Mouse (Mus musculus) lung, embryonic 15.5 days (tissue): ENCODE measurements around the gene Gm38655. TPM values are rescaled to one million over a fixed set of nuclear protein-coding genes. Genes with fewer than 3 reads are reported as not detected.

Experiments used
- ATAC-seq: fragments of 200-750 bp; cut with Nextera tagmentation; 2 replicates; pipeline ENCODE4 v1.8.0; 2017; ENCODE audit warnings: moderate number of reproducible peaks, borderline replicate concordance; ENCODE audit not compliant: low FRiP score, low TSS enrichment; ENCODE audit errors: extremely low read depth
- H3K27ac ChIP-seq: fragments of 300-500 bp; sonication (generic); 2 replicates; pipeline ENCODE4 v1.5.1; 2015; ENCODE audit warnings: moderate library complexity, mild to moderate bottlenecking, inconsistent platforms
- H3K27me3 ChIP-seq: fragments of 300-500 bp; sonication (generic); 2 replicates; pipeline ENCODE4 v1.6.1; 2015; ENCODE audit warnings: inconsistent platforms
- H3K36me3 ChIP-seq: fragments of 300-500 bp; sonication (generic); 2 replicates; pipeline ENCODE4 v1.6.1; 2015; ENCODE audit warnings: inconsistent platforms
- H3K4me1 ChIP-seq: fragments of 300-500 bp; sonication (generic); 2 replicates; pipeline ENCODE4 v1.6.1; 2015; ENCODE audit warnings: inconsistent platforms
- H3K4me2 ChIP-seq: fragments of 300-500 bp; sonication (generic); 2 replicates; pipeline ENCODE4 v1.6.1; 2015; ENCODE audit warnings: inconsistent platforms, mild to moderate bottlenecking, moderate library complexity
- H3K4me3 ChIP-seq: fragments of 300-500 bp; sonication (generic); 2 replicates; pipeline ENCODE4 v1.5.1; 2015; ENCODE audit warnings: mild to moderate bottlenecking, inconsistent platforms
- H3K9ac ChIP-seq: fragments of 300-500 bp; sonication (generic); 2 replicates; pipeline ENCODE4 v1.6.1; 2015; ENCODE audit warnings: inconsistent platforms
- H3K9me3 ChIP-seq: fragments of 300-500 bp; sonication (generic); 2 replicates; pipeline ENCODE4 v1.6.1; 2016; ENCODE audit warnings: inconsistent platforms
- WGBS: fragments of 180-500 bp; shearing (Covaris S2); methylation state at CpG from one replicate; pipeline ENCODE4 v1.1.7; 2015; 5-methylcytosine and 5-hydroxymethylcytosine counted together
- polyA plus RNA-seq: library from polyadenylated mRNA; unstranded; fragments of >200 nt; fragmentation: Nextera tagmentation; extraction: Ambion mirVana; gene quantifications from 2 replicates; pipeline ENCODE4 v1.2.1, GENCODE M21; 2015

Gm38655 gene
- polyA plus RNA-seq, 1 experiment from 2014 or later = 10.3 TPM

DNA sequence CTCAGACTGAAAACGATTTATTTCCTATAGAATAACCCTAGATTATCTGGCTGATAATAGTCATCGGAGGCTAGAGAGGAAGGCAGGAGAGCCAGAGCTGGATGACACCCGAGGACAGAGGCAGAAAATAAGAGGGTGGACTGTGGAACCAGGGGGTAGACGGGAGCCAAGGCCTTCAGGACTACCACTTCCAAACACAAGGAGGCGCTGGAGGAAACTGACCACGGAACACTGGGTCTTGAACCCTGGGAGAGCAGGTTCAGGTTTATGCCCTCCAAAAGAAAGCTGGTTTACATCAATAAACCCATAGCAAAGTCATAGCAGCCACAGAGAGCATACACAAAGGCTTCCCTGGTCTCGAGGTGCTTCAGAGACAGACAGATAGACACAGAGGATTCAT is 51.3 kb downstream of the Gm38655 start:
- H3K27me3 ChIP-seq = no peaks in the 10 kb centered on the region
- no peaks in the 10 kb centered on the region for H3K4me1 ChIP-seq
- H3K27ac ChIP-seq = no peak overlapping the region
- H3K9me3 ChIP-seq = no peaks in the 10 kb centered on the region
- no peak overlapping the region for H3K4me3 ChIP-seq
- no peak overlapping the region for H3K9ac ChIP-seq
- 23% methylated on average over 7 of the region's 7 CpGs for WGBS
- no peak for ATAC-seq
- no peak overlapping the region for H3K4me2 ChIP-seq
- H3K36me3 ChIP-seq = no peaks in the 10 kb centered on the region

Other genes with a start within 250 kb of the Gm38655 start
- 24.0 and 27.6 TPM in 2 replicates for gene Mapk8ip3, start 238.5 kb downstream of the Gm38655 start, polyA plus RNA-seq
- gene Jpt2, start 214.8 kb downstream of the Gm38655 start, polyA plus RNA-seq = 186 and 189 TPM in 2 replicates
- 6.3 and 7.6 TPM in 2 replicates for gene Cramp1l, start 159.7 kb downstream of the Gm38655 start, polyA plus RNA-seq
- 17.0 and 18.1 TPM in 2 replicates for gene Ift140, start 159.4 kb downstream of the Gm38655 start, polyA plus RNA-seq
- gene Tmem204, start 91.9 kb downstream of the Gm38655 start, polyA plus RNA-seq = 88.2 and 93.2 TPM in 2 replicates
- gene Telo2, start 59.5 kb downstream of the Gm38655 start, polyA plus RNA-seq = 42.2 and 46.3 TPM in 2 replicates
- gene Ptx4, start 54.7 kb downstream of the Gm38655 start, polyA plus RNA-seq = 0.14 TPM in 1 of 2 replicates, not detected in the other
- gene Clcn7, start 42.1 kb downstream of the Gm38655 start, polyA plus RNA-seq = 21.4 and 22.4 TPM in 2 replicates
- gene Ccdc154, start 13.0 kb downstream of the Gm38655 start, polyA plus RNA-seq = 0.44 and 0.50 TPM in 2 replicates
- gene BC003965, start 9.1 kb upstream of the Gm38655 start, polyA plus RNA-seq = 32.1 and 33.0 TPM in 2 replicates
- gene Unkl, start 12.9 kb upstream of the Gm38655 start, polyA plus RNA-seq = 8.6 and 8.8 TPM in 2 replicates
- 43.3 and 47.2 TPM in 2 replicates for gene Gnptg, start 64.7 kb upstream of the Gm38655 start, polyA plus RNA-seq
- 45.9 and 46.4 TPM in 2 replicates for gene Tsr3, start 64.7 kb upstream of the Gm38655 start, polyA plus RNA-seq
- gene Baiap3, start 80.9 kb upstream of the Gm38655 start, polyA plus RNA-seq = 0.91 and 1.2 TPM in 2 replicates
- gene Ube2i, start 99.2 kb upstream of the Gm38655 start, polyA plus RNA-seq = 698 TPM in 2 replicates
- gene Prss34, start 122.9 kb upstream of the Gm38655 start, polyA plus RNA-seq = 0.80 and 1.3 TPM in 2 replicates
- not detected in 2 replicates for gene Prss28, start 133.2 kb upstream of the Gm38655 start, polyA plus RNA-seq
- gene Prss29, start 143.2 kb upstream of the Gm38655 start, polyA plus RNA-seq = not detected in 2 replicates
- gene Tpsab1, start 170.1 kb upstream of the Gm38655 start, polyA plus RNA-seq = 0.19 and 0.24 TPM in 2 replicates
- 3.6 and 5.7 TPM in 2 replicates for gene Tpsb2, start 190.8 kb upstream of the Gm38655 start, polyA plus RNA-seq
- gene Tpsg1, start 193.8 kb upstream of the Gm38655 start, polyA plus RNA-seq = 0.46 and 0.76 TPM in 2 replicates